Comparison of ENCODE assay signal across 8 mouse cellular contexts in the genomic region with DNA sequence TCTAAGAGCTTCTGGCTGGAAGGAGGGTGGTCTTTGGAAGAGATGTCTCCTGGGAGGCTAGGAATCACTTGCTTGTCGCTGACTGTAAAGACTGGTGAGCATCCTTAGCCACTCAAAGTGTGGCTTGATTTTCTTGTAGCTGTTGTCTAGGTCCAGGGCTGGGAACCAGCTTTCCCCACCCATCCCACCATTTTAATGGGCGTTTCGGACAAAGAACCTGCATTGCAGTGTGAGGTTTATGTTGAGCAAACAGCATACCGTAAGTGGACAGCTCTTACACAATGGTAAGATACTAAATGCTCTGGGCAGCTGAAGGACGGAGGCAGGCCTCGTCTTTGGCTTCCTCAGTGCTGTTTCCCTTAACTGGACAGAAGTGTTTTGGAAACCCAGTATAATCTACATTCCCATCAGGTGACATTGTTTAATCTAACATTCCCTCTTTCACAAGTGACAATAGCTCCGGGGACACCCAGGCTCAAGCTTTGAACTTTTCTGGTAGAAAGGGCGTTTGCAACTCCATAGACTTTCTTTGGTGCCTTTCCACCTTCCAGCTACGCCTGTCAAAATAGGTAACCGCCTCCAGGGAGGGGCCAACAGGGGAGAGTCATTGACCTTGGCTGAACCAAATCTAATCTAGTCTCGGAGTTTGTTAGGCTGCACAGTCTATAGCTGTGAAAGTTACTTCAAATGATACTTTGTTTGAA. TPM values are rescaled to one million over a fixed set of nuclear protein-coding genes. Genes with fewer than 3 reads are reported as not detected.
DNase-seq lines count a peak whose midpoint lies in the region; ATAC-seq lines count a peak whose summit lies in the region.

No protein-coding gene starts in this region.

- H3K9me3 ChIP-seq in embryonic facial prominence, embryonic 11.5 days (replicated peaks; ENCODE audit: control insufficient read depth, low read length), result no peaks in the 10 kb centered on the region
- H3K9me3 ChIP-seq in limb, embryonic 11.5 days (ENCODE audit: control insufficient read depth, low read length), result no peaks in the 10 kb centered on the region
- no peaks in the 10 kb centered on the region for H3K9me3 ChIP-seq in midbrain, embryonic 11.5 days (ENCODE audit: control insufficient read depth, low read length)

- 31% methylated on average over 11 of the region's 11 CpGs for WGBS in embryonic facial prominence, embryonic 11.5 days
- 35% methylated on average over 11 of the region's 11 CpGs for WGBS in limb, embryonic 11.5 days
- WGBS in midbrain, embryonic 11.5 days, result 27% methylated on average over 11 of the region's 11 CpGs

- no peak for ATAC-seq in embryonic facial prominence, embryonic 11.5 days (replicated peaks; ENCODE audit: insufficient number of reproducible peaks, low FRiP score, low TSS enrichment, low read depth)
- no peak for ATAC-seq in limb, embryonic 11.5 days (ENCODE audit: insufficient number of reproducible peaks, low FRiP score, low TSS enrichment, low read depth)
- no peak for ATAC-seq in midbrain, embryonic 11.5 days (ENCODE audit: low FRiP score)

- H3K27ac ChIP-seq in embryonic facial prominence, embryonic 11.5 days (replicated peaks; ENCODE audit: low read depth, low read length), result no peak overlapping the region
- H3K27ac ChIP-seq in limb, embryonic 11.5 days (replicated peaks; ENCODE audit: low read depth, low read length), result no peak overlapping the region
- no peak overlapping the region for H3K27ac ChIP-seq in midbrain, embryonic 11.5 days (ENCODE audit: low read depth, low read length)

- H3K36me3 ChIP-seq in embryonic facial prominence, embryonic 11.5 days (replicated peaks; ENCODE audit: control insufficient read depth, insufficient read depth, low read depth, low read length), result no peaks in the 10 kb centered on the region
- H3K36me3 ChIP-seq in limb, embryonic 11.5 days (ENCODE audit: control insufficient read depth, insufficient read depth, low read length), result no peaks in the 10 kb centered on the region
- H3K36me3 ChIP-seq in midbrain, embryonic 11.5 days (ENCODE audit: control insufficient read depth, insufficient read depth, low read length), result no peaks in the 10 kb centered on the region

- peak overlapping the region; percentile 74; the same call in 1 of the 2 replicates for H3K4me2 ChIP-seq in embryonic facial prominence, embryonic 11.5 days (ENCODE audit: low read depth, low read length)
- H3K4me2 ChIP-seq in limb, embryonic 11.5 days (ENCODE audit: low read depth, severe bottlenecking), result peak overlapping the region; percentile 62
- peak overlapping the region; percentile 62 for H3K4me2 ChIP-seq in midbrain, embryonic 11.5 days

- H3K4me3 ChIP-seq in embryonic facial prominence, embryonic 11.5 days (ENCODE audit: low read depth, low read length), result no peak overlapping the region; the same call in 1 of the 2 replicates
- no peak overlapping the region for H3K4me3 ChIP-seq in limb, embryonic 11.5 days (ENCODE audit: low read depth, low read length)
- peak overlapping the region; percentile 93 for H3K4me3 ChIP-seq in midbrain, embryonic 11.5 days (ENCODE audit: low read depth, low read length)

- H3K27me3 ChIP-seq in embryonic facial prominence, embryonic 11.5 days (ENCODE audit: control insufficient read depth, insufficient read depth, low read length), result no peaks in the 10 kb centered on the region
- H3K27me3 ChIP-seq in limb, embryonic 11.5 days (ENCODE audit: control insufficient read depth, insufficient read depth, low read length), result no peaks in the 10 kb centered on the region
- H3K27me3 ChIP-seq in midbrain, embryonic 11.5 days (ENCODE audit: control insufficient read depth, insufficient read depth, low read length), result no peaks in the 10 kb centered on the region

- peak; percentile 16 for DNase-seq in retina, embryonic 14.5 days (ENCODE audit: low spot score)
- DNase-seq in retina, postnatal 1 day, result no peak
- peak; percentile 35 for DNase-seq in embryonic facial prominence, embryonic 11.5 days (ENCODE audit: low spot score)
- peak; percentile 38 to 39 for DNase-seq in heart, postnatal 14 days
- peak; percentile 39 for DNase-seq in limb, embryonic 11.5 days (ENCODE audit: low spot score)
- DNase-seq in midbrain, embryonic 11.5 days (ENCODE audit: low spot score, missing footprints), result peak; percentile 92
- no peak for DNase-seq in natural killer cell, adult 2 months (ENCODE audit: low spot score in 2 of 2)
- no peak for DNase-seq in gastrocnemius, adult 18-20 months (ENCODE audit: low spot score)

- H3K4me1 ChIP-seq in embryonic facial prominence, embryonic 11.5 days (ENCODE audit: control insufficient read depth, insufficient read depth, low read length), result no peaks in the 10 kb centered on the region
- peaks cover 6% of the 10 kb centered on the region for H3K4me1 ChIP-seq in limb, embryonic 11.5 days (ENCODE audit: control insufficient read depth, insufficient read depth, low read length)
- H3K4me1 ChIP-seq in midbrain, embryonic 11.5 days (ENCODE audit: control insufficient read depth, insufficient read depth, low read length), result peaks cover 21% of the 10 kb centered on the region

- no peak overlapping the region for H3K9ac ChIP-seq in embryonic facial prominence, embryonic 11.5 days (replicated peaks; ENCODE audit: low read length)
- no peak overlapping the region for H3K9ac ChIP-seq in limb, embryonic 11.5 days (ENCODE audit: low read length)
- no peak overlapping the region; the same call in 1 of the 2 replicates for H3K9ac ChIP-seq in midbrain, embryonic 11.5 days (ENCODE audit: low read length)

- intact Hi-C loops in heart, postnatal 14 days (cut with DNase I), result loop anchor here (5.0 to 10.0 kb wide), 8 partner anchors 67 to 1420 kb away; no protein-coding TSS in a partner anchor

RNA-seq across cellular contexts. Expression of a gene that starts 1.7 kb away (rescaled TPM):
- polyA plus RNA-seq in embryonic facial prominence, embryonic 11.5 days (2014; fragmentation: Nextera tagmentation; extraction: Ambion mirVana), result 23.1 and 23.8 TPM in 2 replicates
- total RNA-seq in heart, postnatal 14 days (2021), result 10 to 100 TPM; 66.3 to 70.0 TPM
- 30.5 and 36.7 TPM in 2 replicates for polyA plus RNA-seq in limb, embryonic 11.5 days (2014; fragmentation: Nextera tagmentation; extraction: Ambion mirVana)
- 24.2 and 29.2 TPM in 2 replicates for polyA plus RNA-seq in midbrain, embryonic 11.5 days (2014; fragmentation: Nextera tagmentation; extraction: Ambion mirVana)
- 10 to 100 TPM; 52.9 to 55.5 TPM for total RNA-seq in gastrocnemius, adult 18-20 months (2021)

Comparison
In these comparisons a context has a peak if more than half of its experiments do, and no peak if none do; other contexts are left out.
1. DNase-seq: peak in retina, embryonic 14.5 days (single experiment), embryonic facial prominence, embryonic 11.5 days (single experiment), heart, postnatal 14 days (2 of 2), limb, embryonic 11.5 days (single experiment) and midbrain, embryonic 11.5 days (single experiment); none in retina, postnatal 1 day (single experiment), natural killer cell, adult 2 months (0 of 2) and gastrocnemius, adult 18-20 months (single experiment).
2. Peak in every context shown above with its lines, with median percentiles within 50 percentile points of each other: H3K4me2 ChIP-seq.